Mouse (Mus musculus): Measurements from ENCODE around the gene Rabl3.

Rabl3 gene

GRCm38 (mm10) chr16:37597412-37597811 lies 57.7 kb downstream of the Rabl3 start:
- DNase-seq (ENCODE audit: low read depth), result no peak

- DNase-seq (ENCODE audit: low read depth), result no peak
Measured at GRCm38 (mm10) chr16:37598463-37598862, 58.8 kb downstream of the Rabl3 start.

- DNase-seq (ENCODE audit: low read depth), result no peak
Measured at GRCm38 (mm10) chr16:37599326-37599725, 59.6 kb downstream of the Rabl3 start.

GRCm38 (mm10) chr16:37603431-37603830 lies 63.7 kb downstream of the Rabl3 start:
- DNase-seq (ENCODE audit: low read depth), result no peak

GRCm38 (mm10) chr16:37604243-37604642 lies 64.6 kb downstream of the Rabl3 start:
- no peak for DNase-seq (ENCODE audit: low read depth)

GRCm38 (mm10) chr16:37610333-37610732 lies 70.6 kb downstream of the Rabl3 start:
- no peak for DNase-seq (ENCODE audit: low read depth)

GRCm38 (mm10) chr16:37611072-37611471 lies 71.4 kb downstream of the Rabl3 start:
- no peak for DNase-seq (ENCODE audit: low read depth)

- DNase-seq (ENCODE audit: low read depth), result no peak
Measured at GRCm38 (mm10) chr16:37612013-37612412, 72.3 kb downstream of the Rabl3 start.

GRCm38 (mm10) chr16:37614540-37614939 lies 74.9 kb downstream of the Rabl3 start:
- DNase-seq (ENCODE audit: low read depth), result no peak

GRCm38 (mm10) chr16:37615429-37615828 lies 75.7 kb downstream of the Rabl3 start:
- DNase-seq (ENCODE audit: low read depth), result no peak

- DNase-seq (ENCODE audit: low read depth), result no peak
Measured at GRCm38 (mm10) chr16:37616104-37616503, 76.4 kb downstream of the Rabl3 start.

GRCm38 (mm10) chr16:37617695-37618094 lies 78.0 kb downstream of the Rabl3 start:
- DNase-seq (ENCODE audit: low read depth), result no peak

All from induced T-regulatory cell, adult 2 months (primary cell).